Mouse (Mus musculus): ENCODE measurements around the gene Srsf10. TPM values are rescaled to one million over a fixed set of nuclear protein-coding genes. Genes with fewer than 3 reads are reported as not detected.

Srsf10 gene
- total RNA-seq (2021): 100 to 1,000 TPM in 1 of 2 experiments, 10 to 100 TPM in 1; 95.5 to 115 TPM
- long read RNA-seq, experiment 1, transcript Srsf10-204 (6 exons, 3,058 nt): minor isoform, 10 of 49 reads
- long read RNA-seq, experiment 1, transcript Srsf10-203 (6 exons, 2,225 nt): minor isoform, 5 of 49 reads
- long read RNA-seq, experiment 1, transcript Srsf10-205 (6 exons, 3,754 nt): major isoform, 23 of 49 reads
- long read RNA-seq, experiment 1, partial matches to known transcripts: 1 of 49 reads
- long read RNA-seq, experiment 1, other reads (novel, unspliced or antisense): 7 of 49 reads
- long read RNA-seq, experiment 2, transcript Srsf10-202 (6 exons, 3,055 nt): minor isoform, 11 of 111 reads
- long read RNA-seq, experiment 2, transcript Srsf10-204 (6 exons, 3,058 nt): minor isoform, 32 of 111 reads
- long read RNA-seq, experiment 2, transcript Srsf10-205 (6 exons, 3,754 nt): major isoform, 39 of 111 reads
- long read RNA-seq, experiment 2, transcript Srsf10-203 (6 exons, 2,225 nt): minor isoform, 7 of 111 reads
- long read RNA-seq, experiment 2, partial matches to known transcripts: 8 of 111 reads
- long read RNA-seq, experiment 2, other reads (novel, unspliced or antisense): 13 of 111 reads

GRCm38 (mm10) chr4:135855536-135856222, at the start of gene Srsf10:
Srsf10 (plus strand) TSS chr4:135855747.
- DNase-seq (ENCODE audit: low spot score in 2 of 2): peak; percentile 92

GRCm38 (mm10) chr4:135814896-135815295, 40.7 kb upstream of the Srsf10 start:
- DNase-seq (ENCODE audit: low spot score in 2 of 2): no peak

- peak; percentile 56 to 70 for DNase-seq (ENCODE audit: low spot score in 2 of 2)
Observed at GRCm38 (mm10) chr4:135816905-135817622, 38.5 kb upstream of the Srsf10 start.

- no peak for DNase-seq (ENCODE audit: low spot score in 2 of 2)
Observed at GRCm38 (mm10) chr4:135818366-135818765, 37.2 kb upstream of the Srsf10 start.

GRCm38 (mm10) chr4:135819826-135820526, 35.6 kb upstream of the Srsf10 start:
- peak; percentile 63 to 75 for DNase-seq (ENCODE audit: low spot score in 2 of 2)

GRCm38 (mm10) chr4:135821772-135822171, 33.8 kb upstream of the Srsf10 start:
- no peak for DNase-seq (ENCODE audit: low spot score in 2 of 2)

- DNase-seq (ENCODE audit: low spot score in 2 of 2): peak in 1 of 2 experiments; percentile 49
Observed at GRCm38 (mm10) chr4:135823298-135823697, 32.2 kb upstream of the Srsf10 start.

- no peak for DNase-seq (ENCODE audit: low spot score in 2 of 2)
Observed at GRCm38 (mm10) chr4:135824254-135824653, 31.3 kb upstream of the Srsf10 start.

- peak; percentile 65 to 74 for DNase-seq (ENCODE audit: low spot score in 2 of 2)
Observed at GRCm38 (mm10) chr4:135828491-135828890, 27.1 kb upstream of the Srsf10 start.

- no peak for DNase-seq (ENCODE audit: low spot score in 2 of 2)
Observed at GRCm38 (mm10) chr4:135832070-135832469, 23.5 kb upstream of the Srsf10 start.

- no peak for DNase-seq (ENCODE audit: low spot score in 2 of 2)
Observed at GRCm38 (mm10) chr4:135833301-135834123, 22.0 kb upstream of the Srsf10 start.

- no peak for DNase-seq (ENCODE audit: low spot score in 2 of 2)
Observed at GRCm38 (mm10) chr4:135834124-135834717, 21.3 kb upstream of the Srsf10 start.

- no peak for DNase-seq (ENCODE audit: low spot score in 2 of 2)
Observed at GRCm38 (mm10) chr4:135838925-135839292, 16.6 kb upstream of the Srsf10 start.

GRCm38 (mm10) chr4:135839293-135840011, 16.1 kb upstream of the Srsf10 start:
- DNase-seq (ENCODE audit: low spot score in 2 of 2): no peak

- DNase-seq (ENCODE audit: low spot score in 2 of 2): no peak
Observed at GRCm38 (mm10) chr4:135844400-135844799, 11.1 kb upstream of the Srsf10 start.

GRCm38 (mm10) chr4:135847581-135847980, 8.0 kb upstream of the Srsf10 start:
- peak; percentile 46 to 50 for DNase-seq (ENCODE audit: low spot score in 2 of 2)

GRCm38 (mm10) chr4:135850411-135851095, 5.0 kb upstream of the Srsf10 start:
- DNase-seq (ENCODE audit: low spot score in 2 of 2): no peak

- DNase-seq (ENCODE audit: low spot score in 2 of 2): no peak
Observed at GRCm38 (mm10) chr4:135851942-135852341, 3.6 kb upstream of the Srsf10 start.
